Mouse (Mus musculus): Measurements from ENCODE around the gene Kif6. TPM values are rescaled to one million over a fixed set of nuclear protein-coding genes. Genes with fewer than 3 reads are reported as not detected.

Kif6 gene
- polyA plus RNA-seq, 1 experiment, result 0.34 TPM

GRCm38 (mm10) chr17:49892390-49892789, 277.5 kb downstream of the Kif6 start:
- Histone ChIP-seq H3K4me1 (ENCODE audit: control insufficient read depth, insufficient read depth, low read length) (no peaks in the 10 kb centered on the region), H3K4me3 (ENCODE audit: insufficient read depth, low read depth, low read length) (no peak overlapping the region), H3K27ac (ENCODE audit: insufficient read depth, low read depth, low read length) (no peak overlapping the region), H3K36me3 (ENCODE audit: control insufficient read depth, insufficient read depth, low read length) (no peaks in the 10 kb centered on the region), H3K27me3 (replicated peaks; ENCODE audit: control insufficient read depth, insufficient read depth, low read length) (no peaks in the 10 kb centered on the region)
- DNase-seq, result no peak
- WGBS, result 87% methylated on average over 6 of the region's 6 CpGs
- no peak for TF ChIP-seq POLR2A (IDR thresholded peaks at IDR 0.05; ENCODE audit: low read depth, low read length)
- no peak for TF ChIP-seq CTCF (conservative IDR thresholded peaks at IDR 0.05; ENCODE audit: insufficient read depth, insufficient read length, low read depth, low read length)

GRCm38 (mm10) chr17:49894471-49894870, 279.5 kb downstream of the Kif6 start:
- no peak for DNase-seq
- TF ChIP-seq POLR2A (IDR thresholded peaks at IDR 0.05; ENCODE audit: low read depth, low read length) (no peak), CTCF (conservative IDR thresholded peaks at IDR 0.05; ENCODE audit: insufficient read depth, insufficient read length, low read depth, low read length) (no peak)
- 59% methylated on average over 6 of the region's 6 CpGs for WGBS

GRCm38 (mm10) chr17:49898849-49899331, 284.0 kb downstream of the Kif6 start:
- 13% methylated on average over 7 of the region's 7 CpGs for WGBS
- H3K36me3 ChIP-seq (ENCODE audit: control insufficient read depth, insufficient read depth, low read length), result no peaks in the 10 kb centered on the region
- TF ChIP-seq POLR2A (IDR thresholded peaks at IDR 0.05; ENCODE audit: low read depth, low read length), result no peak
- peak; percentile 93 for TF ChIP-seq CTCF (conservative IDR thresholded peaks at IDR 0.05; ENCODE audit: insufficient read depth, insufficient read length, low read depth, low read length)
- H3K4me1 ChIP-seq (ENCODE audit: control insufficient read depth, insufficient read depth, low read length), result no peaks in the 10 kb centered on the region
- peak; percentile 71 for DNase-seq
- H3K27ac ChIP-seq (ENCODE audit: insufficient read depth, low read depth, low read length), result no peak overlapping the region
- no peak overlapping the region for H3K4me3 ChIP-seq (ENCODE audit: insufficient read depth, low read depth, low read length)
- no peaks in the 10 kb centered on the region for H3K27me3 ChIP-seq (replicated peaks; ENCODE audit: control insufficient read depth, insufficient read depth, low read length)

More at GRCm38 (mm10) chr17:49894471-49894870, 279.5 kb downstream of the Kif6 start:
- H3K27me3 ChIP-seq (replicated peaks; ENCODE audit: control insufficient read depth, insufficient read depth, low read length), result no peaks in the 10 kb centered on the region
- H3K36me3 ChIP-seq (ENCODE audit: control insufficient read depth, insufficient read depth, low read length), result no peaks in the 10 kb centered on the region
- no peak overlapping the region for H3K4me3 ChIP-seq (ENCODE audit: insufficient read depth, low read depth, low read length)
- no peaks in the 10 kb centered on the region for H3K4me1 ChIP-seq (ENCODE audit: control insufficient read depth, insufficient read depth, low read length)
- no peak overlapping the region for H3K27ac ChIP-seq (ENCODE audit: insufficient read depth, low read depth, low read length)

- Histone ChIP-seq H3K27ac (ENCODE audit: insufficient read depth, low read depth, low read length) (no peak overlapping the region), H3K27me3 (replicated peaks; ENCODE audit: control insufficient read depth, insufficient read depth, low read length) (no peaks in the 10 kb centered on the region), H3K36me3 (ENCODE audit: control insufficient read depth, insufficient read depth, low read length) (no peaks in the 10 kb centered on the region), H3K4me1 (ENCODE audit: control insufficient read depth, insufficient read depth, low read length) (no peaks in the 10 kb centered on the region), H3K4me3 (ENCODE audit: insufficient read depth, low read depth, low read length) (no peak overlapping the region)
- no peak for DNase-seq
- 87% methylated on average over 7 of the region's 7 CpGs for WGBS
- TF ChIP-seq POLR2A (IDR thresholded peaks at IDR 0.05; ENCODE audit: low read depth, low read length), result no peak
- no peak for TF ChIP-seq CTCF (conservative IDR thresholded peaks at IDR 0.05; ENCODE audit: insufficient read depth, insufficient read length, low read depth, low read length)
Measured at GRCm38 (mm10) chr17:49902613-49903012, 287.7 kb downstream of the Kif6 start.

GRCm38 (mm10) chr17:49923429-49923828, 308.5 kb downstream of the Kif6 start:
- no peak for DNase-seq
- Histone ChIP-seq H3K27me3 (replicated peaks; ENCODE audit: control insufficient read depth, insufficient read depth, low read length) (no peaks in the 10 kb centered on the region), H3K4me3 (ENCODE audit: insufficient read depth, low read depth, low read length) (no peak overlapping the region), H3K4me1 (ENCODE audit: control insufficient read depth, insufficient read depth, low read length) (no peaks in the 10 kb centered on the region), H3K36me3 (ENCODE audit: control insufficient read depth, insufficient read depth, low read length) (no peaks in the 10 kb centered on the region), H3K27ac (ENCODE audit: insufficient read depth, low read depth, low read length) (no peak overlapping the region)
- 69% methylated on average over 4 of the region's 4 CpGs for WGBS
- TF ChIP-seq CTCF (conservative IDR thresholded peaks at IDR 0.05; ENCODE audit: insufficient read depth, insufficient read length, low read depth, low read length) (no peak), POLR2A (IDR thresholded peaks at IDR 0.05; ENCODE audit: low read depth, low read length) (no peak)

- WGBS, result 90% methylated on average over 2 of the region's 2 CpGs
- no peak overlapping the region for H3K27ac ChIP-seq (ENCODE audit: insufficient read depth, low read depth, low read length)
- no peak overlapping the region for H3K4me3 ChIP-seq (ENCODE audit: insufficient read depth, low read depth, low read length)
- H3K36me3 ChIP-seq (ENCODE audit: control insufficient read depth, insufficient read depth, low read length), result no peaks in the 10 kb centered on the region
- H3K27me3 ChIP-seq (replicated peaks; ENCODE audit: control insufficient read depth, insufficient read depth, low read length), result no peaks in the 10 kb centered on the region
- TF ChIP-seq CTCF (conservative IDR thresholded peaks at IDR 0.05; ENCODE audit: insufficient read depth, insufficient read length, low read depth, low read length) (no peak), POLR2A (IDR thresholded peaks at IDR 0.05; ENCODE audit: low read depth, low read length) (no peak)
- H3K4me1 ChIP-seq (ENCODE audit: control insufficient read depth, insufficient read depth, low read length), result no peaks in the 10 kb centered on the region
- no peak for DNase-seq
Measured at GRCm38 (mm10) chr17:49927611-49928010, 312.7 kb downstream of the Kif6 start.

GRCm38 (mm10) chr17:49933806-49934205, 318.9 kb downstream of the Kif6 start:
- H3K4me3 ChIP-seq (ENCODE audit: insufficient read depth, low read depth, low read length), result no peak overlapping the region
- 72% methylated on average over 3 of the region's 3 CpGs for WGBS
- no peak for TF ChIP-seq CTCF (conservative IDR thresholded peaks at IDR 0.05; ENCODE audit: insufficient read depth, insufficient read length, low read depth, low read length)
- no peak for TF ChIP-seq POLR2A (IDR thresholded peaks at IDR 0.05; ENCODE audit: low read depth, low read length)
- H3K27ac ChIP-seq (ENCODE audit: insufficient read depth, low read depth, low read length), result no peak overlapping the region
- no peaks in the 10 kb centered on the region for H3K4me1 ChIP-seq (ENCODE audit: control insufficient read depth, insufficient read depth, low read length)
- no peaks in the 10 kb centered on the region for H3K27me3 ChIP-seq (replicated peaks; ENCODE audit: control insufficient read depth, insufficient read depth, low read length)
- no peak for DNase-seq
- no peaks in the 10 kb centered on the region for H3K36me3 ChIP-seq (ENCODE audit: control insufficient read depth, insufficient read depth, low read length)
